Mouse (Mus musculus): ENCODE results near the gene Pym1.

The Pym1 gene

GRCm38 (mm10) chr10:128806086-128806485 lies 58.4 kb downstream of the Pym1 start:
- peak; percentile 41 for DNase-seq

GRCm38 (mm10) chr10:128807018-128807417 lies 59.3 kb downstream of the Pym1 start:
- DNase-seq: no peak

Measured in cerebellum, adult 11-12 months (tissue).